9 mouse cellular contexts compared by ENCODE assay signal in the genomic region with DNA sequence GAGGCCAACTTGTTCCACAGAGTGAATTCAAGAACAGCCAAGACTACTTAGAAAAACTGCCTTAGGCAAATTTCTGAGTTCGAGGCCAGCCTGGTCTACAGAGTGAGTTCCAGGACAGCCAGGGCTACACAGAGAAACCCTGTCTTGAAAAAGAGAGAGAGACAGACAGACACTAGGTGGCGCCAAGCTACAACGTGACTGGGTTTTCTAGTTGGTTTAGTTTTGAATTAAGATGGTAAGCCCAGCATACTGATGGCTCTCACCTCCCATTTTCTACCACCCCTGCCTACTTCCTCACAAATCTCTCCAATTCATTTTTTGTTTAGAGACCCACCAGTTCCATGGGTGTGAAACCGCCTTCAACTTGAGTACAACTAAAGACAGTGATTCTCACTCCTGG.
DNase-seq lines count a peak whose midpoint lies in the region; ATAC-seq and TF ChIP-seq lines count a peak whose summit lies in the region.
"Had no signal": no experiment of that assay in that cellular context is flagged by ENCODE, and none has a peak within 500 bp of the region (broad histone marks: within the 10 kb centered on the region; RNA-seq: fewer than 3 reads in every experiment).

No protein-coding gene starts in this region.

- H3K4me1 ChIP-seq in E14TG2a.4 (replicated peaks; ENCODE audit: low read depth, low read length), result no peaks in the 10 kb centered on the region
- H3K4me1 ChIP-seq: liver, embryonic 15.5 days had no signal

- no peaks in the 10 kb centered on the region for H3K9me3 ChIP-seq in E14TG2a.4 (ENCODE audit: low read length)
- H3K9me3 ChIP-seq: liver, embryonic 15.5 days had no signal

- intact Hi-C loops in gastrocnemius, postnatal 14 days (cut with DNase I; ENCODE audit: low total_unique reads), result loop anchor here (5.0 kb wide), 1 partner anchor 159 kb away; a partner anchor contains a TSS

- H3K4me3 ChIP-seq in E14TG2a.4 (replicated peaks; ENCODE audit: low read length), result no peak overlapping the region
- H3K4me3 ChIP-seq: liver, embryonic 15.5 days had no signal

- no peaks in the 10 kb centered on the region for H3K36me3 ChIP-seq in E14TG2a.4 (ENCODE audit: insufficient read depth, low read length)

- DNase-seq in ZHBTc4 (ENCODE audit: low read depth, low spot score), result peak; percentile 71
- peak; percentile 67 for DNase-seq in gastrocnemius, postnatal 14 days
- peak; percentile 71 to 90 for DNase-seq in kidney, postnatal 36 days
- DNase-seq in lung, adult 18-20 months, result peak; percentile 70 to 76
- DNase-seq in retina, postnatal 7 days (ENCODE audit: low read depth, low spot score), result peak; percentile 47
- peak; percentile 41 to 72 for DNase-seq in urinary bladder, postnatal 4 days (ENCODE audit: low spot score in 2 of 2)

- peak; percentile 75 for ATAC-seq in common myeloid progenitor, adult 5-6 weeks (replicated peaks; ENCODE audit: low read depth, poor library complexity, severe bottlenecking)

- H3K27me3 ChIP-seq in E14TG2a.4 (ENCODE audit: insufficient read depth, low read length), result no peaks in the 10 kb centered on the region
- H3K27me3 ChIP-seq: liver, embryonic 15.5 days had no signal

- peak; percentile 57 for TF ChIP-seq CTCF in E14TG2a.4 (conservative IDR thresholded peaks at IDR 0.05; ENCODE audit: low read length)
